In the genomic region with DNA sequence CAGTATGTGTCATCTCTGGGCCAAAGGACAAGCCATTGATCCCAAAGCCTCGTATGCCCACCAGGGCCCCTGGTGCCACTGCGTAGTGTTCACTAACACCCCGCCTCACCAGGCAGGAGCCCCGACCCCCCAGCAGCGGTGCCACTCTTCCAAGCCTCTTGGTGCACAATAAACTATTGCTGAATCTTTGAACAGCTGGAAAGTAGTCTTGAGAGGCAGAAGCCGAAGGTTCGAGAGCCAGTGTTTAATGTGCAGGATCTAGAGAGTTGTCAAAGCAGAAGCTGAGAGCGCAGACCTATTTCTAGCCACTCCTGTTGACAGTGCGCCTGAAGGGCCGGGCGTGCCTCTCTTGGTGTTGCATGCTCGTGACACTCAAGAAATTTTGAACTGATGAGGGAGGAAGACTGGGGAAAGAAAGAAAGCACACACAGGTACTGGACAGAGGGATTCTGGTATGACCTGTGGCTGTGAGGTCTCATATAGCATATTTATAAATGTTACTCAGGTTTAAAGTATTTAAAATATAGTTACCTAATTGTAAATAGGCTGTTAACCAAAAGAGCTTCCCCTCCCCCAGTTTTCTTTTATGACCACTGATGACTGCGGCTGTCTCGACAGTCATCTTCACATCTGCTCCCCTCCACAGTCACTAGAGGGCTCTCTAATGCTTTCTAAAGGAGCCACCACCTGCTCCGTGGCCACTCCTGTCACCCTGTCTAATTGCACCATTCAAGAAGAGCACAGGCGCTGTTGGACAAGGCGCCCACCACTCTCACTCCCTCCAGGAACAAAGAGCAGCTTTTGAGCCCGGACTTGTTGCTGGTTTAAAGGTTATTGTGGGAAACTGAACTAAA, we compare ENCODE assay signal across 8 mouse cellular contexts. TPM values are rescaled to one million over a fixed set of nuclear protein-coding genes. Genes with fewer than 3 reads are reported as not detected.
DNase-seq lines count a peak whose midpoint lies in the region; ATAC-seq and TF ChIP-seq lines count a peak whose summit lies in the region.

No protein-coding gene starts in this region.

- TF ChIP-seq POLR2A in embryonic fibroblast, embryonic 13.5 days (IDR thresholded peaks at IDR 0.05; ENCODE audit: low read depth, low read length), result no peak
- no peak for TF ChIP-seq POLR2A in liver, adult 2 months (IDR thresholded peaks at IDR 0.05; ENCODE audit: extremely low read depth, insufficient read depth, low read length)

- no peak overlapping the region for H3K9ac ChIP-seq in intestine, embryonic 15.5 days
- no peak overlapping the region for H3K9ac ChIP-seq in liver, adult 2 months (ENCODE audit: low read depth, low read length)
- no peak overlapping the region for H3K9ac ChIP-seq in midbrain, embryonic 16.5 days (ENCODE audit: low read depth, low read length)

- 55% methylated on average over 18 of the region's 18 CpGs for WGBS in intestine, embryonic 15.5 days
- 65% methylated on average over 18 of the region's 18 CpGs for WGBS in liver, adult 2 months
- 54% methylated on average over 18 of the region's 18 CpGs for WGBS in midbrain, embryonic 16.5 days

- no peak overlapping the region for H3K4me2 ChIP-seq in intestine, embryonic 15.5 days (replicated peaks)
- no peak overlapping the region for H3K4me2 ChIP-seq in midbrain, embryonic 16.5 days (ENCODE audit: low read length)

- no peaks in the 10 kb centered on the region for H3K79me2 ChIP-seq in liver, adult 2 months (ENCODE audit: control insufficient read depth, insufficient read depth, low read length)

- H3K27me3 ChIP-seq in intestine, embryonic 15.5 days (replicated peaks), result no peaks in the 10 kb centered on the region
- H3K27me3 ChIP-seq in liver, adult 2 months (ENCODE audit: control insufficient read depth, insufficient read depth, low read length), result no peaks in the 10 kb centered on the region
- H3K27me3 ChIP-seq in midbrain, embryonic 16.5 days (ENCODE audit: control insufficient read depth, insufficient read depth, low read depth, low read length), result no peaks in the 10 kb centered on the region

- ATAC-seq in intestine, embryonic 15.5 days, result peak; percentile 82
- peak; percentile 72; the same call in 1 of the 2 replicates for ATAC-seq in midbrain, embryonic 16.5 days

- H3K4me3 ChIP-seq in embryonic fibroblast, embryonic 13.5 days (ENCODE audit: insufficient read depth, low read length), result no peak overlapping the region
- no peak overlapping the region for H3K4me3 ChIP-seq in intestine, embryonic 15.5 days (replicated peaks)
- H3K4me3 ChIP-seq in liver, adult 2 months (ENCODE audit: insufficient read depth, low read depth, low read length), result no peak overlapping the region
- no peak overlapping the region for H3K4me3 ChIP-seq in midbrain, embryonic 16.5 days (ENCODE audit: low read depth, low read length)

- DNase-seq in gastrocnemius, postnatal 25 days, result peak; percentile 31
- no peak for DNase-seq in gastrocnemius, postnatal 4 days (ENCODE audit: low spot score in 2 of 2)
- peak; percentile 37 for DNase-seq in adrenal gland, postnatal 25 days
- DNase-seq in liver, adult 2 months (ENCODE audit: extremely low read depth, low read depth, low spot score), result peak; percentile 66
- peak; percentile 72 for DNase-seq in thymus, postnatal 0 days (ENCODE audit: low spot score)

- H3K9me3 ChIP-seq in intestine, embryonic 15.5 days, result no peaks in the 10 kb centered on the region
- H3K9me3 ChIP-seq in midbrain, embryonic 16.5 days (replicated peaks; ENCODE audit: control insufficient read depth, low read length, poor library complexity, severe bottlenecking), result no peaks in the 10 kb centered on the region

- H3K36me3 ChIP-seq in intestine, embryonic 15.5 days, result peaks cover 25% of the 10 kb centered on the region
- peaks cover 22% of the 10 kb centered on the region; the same call in 1 of the 2 replicates for H3K36me3 ChIP-seq in liver, adult 2 months (ENCODE audit: control insufficient read depth, insufficient read depth, low read length)
- H3K36me3 ChIP-seq in midbrain, embryonic 16.5 days (ENCODE audit: control insufficient read depth, insufficient read depth, low read length), result peaks cover 22% of the 10 kb centered on the region

- H3K4me1 ChIP-seq in embryonic fibroblast, embryonic 13.5 days (ENCODE audit: control insufficient read depth, insufficient read depth, low read length), result peaks cover 6% of the 10 kb centered on the region
- peaks cover 10% of the 10 kb centered on the region for H3K4me1 ChIP-seq in intestine, embryonic 15.5 days (replicated peaks)
- peaks cover 11% of the 10 kb centered on the region for H3K4me1 ChIP-seq in liver, adult 2 months (ENCODE audit: control insufficient read depth, insufficient read depth, low read length)
- peaks cover 22% of the 10 kb centered on the region for H3K4me1 ChIP-seq in midbrain, embryonic 16.5 days (ENCODE audit: control insufficient read depth, insufficient read depth, low read length)

- no peak overlapping the region for H3K27ac ChIP-seq in embryonic fibroblast, embryonic 13.5 days (ENCODE audit: insufficient read depth, low read length)
- H3K27ac ChIP-seq in intestine, embryonic 15.5 days, result no peak overlapping the region
- H3K27ac ChIP-seq in liver, adult 2 months (replicated peaks; ENCODE audit: insufficient read depth, low read depth, low read length), result no peak overlapping the region
- no peak overlapping the region for H3K27ac ChIP-seq in midbrain, embryonic 16.5 days (ENCODE audit: low read length)

- peak; percentile 37; the same call in 1 of the 2 replicates for TF ChIP-seq CTCF in embryonic fibroblast, embryonic 13.5 days (IDR thresholded peaks at IDR 0.05; ENCODE audit: borderline replicate concordance, insufficient read depth, low read length)
- TF ChIP-seq CTCF in liver, adult 2 months (IDR thresholded peaks at IDR 0.05; ENCODE audit: low read depth, low read length), result peak; percentile 75

RNA-seq across cellular contexts. Expression of gene Ankrd40, which starts 12.2 kb away (rescaled TPM):
- 100 to 1,000 TPM; 191 to 205 TPM for total RNA-seq in gastrocnemius, postnatal 25 days (2021)
- 100 to 1,000 TPM; 127 to 137 TPM for total RNA-seq in gastrocnemius, postnatal 4 days (2021)
- total RNA-seq in adrenal gland, postnatal 25 days (2021), result 154 and 158 TPM in 2 replicates
- 79.0 and 83.8 TPM in 2 replicates for polyA plus RNA-seq in embryonic fibroblast, embryonic 13.5 days (2011; ENCODE audit: insufficient read length, low read depth, missing spikeins)
- 22.0 and 23.0 TPM in 2 replicates for polyA plus RNA-seq in intestine, embryonic 15.5 days (2015; fragmentation: Nextera tagmentation; extraction: Ambion mirVana)
- 28.0 and 30.0 TPM in 2 replicates for total RNA-seq in liver, adult 2 months (2014; rRNA removed)
- polyA plus RNA-seq in liver, adult 2 months (2012; rRNA removed), result 47.6 and 56.5 TPM in 2 replicates
- 8.5 and 10.2 TPM in 2 replicates for polyA plus RNA-seq in midbrain, embryonic 16.5 days (2015; fragmentation: Nextera tagmentation; extraction: Ambion mirVana)
- polyA plus RNA-seq in thymus, postnatal 0 days (2015; fragmentation: Nextera tagmentation; extraction: Ambion mirVana), result 16.2 and 20.0 TPM in 2 replicates

RNA-seq across cellular contexts. Expression of gene Luc7l3, which starts 18.2 kb away (rescaled TPM):
- 10 to 100 TPM; 33.9 to 36.3 TPM for total RNA-seq in gastrocnemius, postnatal 25 days (2021)
- 10 to 100 TPM; 62.7 to 73.3 TPM for total RNA-seq in gastrocnemius, postnatal 4 days (2021)
- 97.2 and 105 TPM in 2 replicates for total RNA-seq in adrenal gland, postnatal 25 days (2021)
- 75.7 and 88.2 TPM in 2 replicates for polyA plus RNA-seq in embryonic fibroblast, embryonic 13.5 days (2011; ENCODE audit: insufficient read length, low read depth, missing spikeins)
- polyA plus RNA-seq in intestine, embryonic 15.5 days (2015; fragmentation: Nextera tagmentation; extraction: Ambion mirVana), result 85.9 and 103 TPM in 2 replicates
- 17.9 and 20.1 TPM in 2 replicates for total RNA-seq in liver, adult 2 months (2014; rRNA removed)
- 2.5 and 4.6 TPM in 2 replicates for polyA plus RNA-seq in liver, adult 2 months (2012; rRNA removed)
- 142 and 159 TPM in 2 replicates for polyA plus RNA-seq in midbrain, embryonic 16.5 days (2015; fragmentation: Nextera tagmentation; extraction: Ambion mirVana)
- 124 and 132 TPM in 2 replicates for polyA plus RNA-seq in thymus, postnatal 0 days (2015; fragmentation: Nextera tagmentation; extraction: Ambion mirVana)

RNA-seq across cellular contexts. Expression of gene Abcc3, which starts 52.8 kb away (rescaled TPM):
- total RNA-seq in gastrocnemius, postnatal 25 days (2021), result under 1 TPM; 0.90 to 0.94 TPM
- total RNA-seq in gastrocnemius, postnatal 4 days (2021), result 1 to 10 TPM; 2.0 to 2.4 TPM
- total RNA-seq in adrenal gland, postnatal 25 days (2021), result 4.5 and 5.1 TPM in 2 replicates
- 1.9 and 3.0 TPM in 2 replicates for polyA plus RNA-seq in embryonic fibroblast, embryonic 13.5 days (2011; ENCODE audit: insufficient read length, low read depth, missing spikeins)
- polyA plus RNA-seq in intestine, embryonic 15.5 days (2015; fragmentation: Nextera tagmentation; extraction: Ambion mirVana), result 1.5 and 2.6 TPM in 2 replicates
- 180 and 280 TPM in 2 replicates for total RNA-seq in liver, adult 2 months (2014; rRNA removed)
- 251 and 292 TPM in 2 replicates for polyA plus RNA-seq in liver, adult 2 months (2012; rRNA removed)
- polyA plus RNA-seq in midbrain, embryonic 16.5 days (2015; fragmentation: Nextera tagmentation; extraction: Ambion mirVana), result 0.57 and 0.92 TPM in 2 replicates
- polyA plus RNA-seq in thymus, postnatal 0 days (2015; fragmentation: Nextera tagmentation; extraction: Ambion mirVana), result 2.6 and 2.8 TPM in 2 replicates

RNA-seq across cellular contexts. Expression of gene Gm21885, which starts 58.3 kb away (rescaled TPM):
- total RNA-seq in gastrocnemius, postnatal 25 days (2021), result not detected
- total RNA-seq in gastrocnemius, postnatal 4 days (2021), result not detected
- not detected in 2 replicates for total RNA-seq in adrenal gland, postnatal 25 days (2021)
- polyA plus RNA-seq in embryonic fibroblast, embryonic 13.5 days (2011; ENCODE audit: insufficient read length, low read depth, missing spikeins), result not detected in 2 replicates
- polyA plus RNA-seq in intestine, embryonic 15.5 days (2015; fragmentation: Nextera tagmentation; extraction: Ambion mirVana), result 44.6 and 53.2 TPM in 2 replicates
- total RNA-seq in liver, adult 2 months (2014; rRNA removed), result 0.67 TPM in 1 of 2 replicates, not detected in the other
- polyA plus RNA-seq in liver, adult 2 months (2012; rRNA removed), result 0.16 and 0.49 TPM in 2 replicates
- 0.95 TPM in 1 of 2 replicates, not detected in the other for polyA plus RNA-seq in midbrain, embryonic 16.5 days (2015; fragmentation: Nextera tagmentation; extraction: Ambion mirVana)
- polyA plus RNA-seq in thymus, postnatal 0 days (2015; fragmentation: Nextera tagmentation; extraction: Ambion mirVana), result not detected in 2 replicates

Comparison
In these comparisons a context has a peak if more than half of its experiments do, and no peak if none do; other contexts are left out.
1. DNase-seq: peak in gastrocnemius, postnatal 25 days (single experiment), adrenal gland, postnatal 25 days (single experiment), liver, adult 2 months (single experiment) and thymus, postnatal 0 days (single experiment); none in gastrocnemius, postnatal 4 days (0 of 2).
2. RNA of gene Luc7l3, which starts 18.2 kb away (polyA plus RNA-seq): 142 to 159 TPM in midbrain, embryonic 16.5 days, 124 to 132 TPM in thymus, postnatal 0 days, 85.9 to 103 TPM in intestine, embryonic 15.5 days and 75.7 to 88.2 TPM in embryonic fibroblast, embryonic 13.5 days; 2.5 to 4.6 TPM in liver, adult 2 months; every median in the first group is over 10 times any median in the second.
3. RNA of gene Abcc3, which starts 52.8 kb away (polyA plus RNA-seq): 251 to 292 TPM in liver, adult 2 months; 2.6 to 2.8 TPM in thymus, postnatal 0 days, 1.9 to 3.0 TPM in embryonic fibroblast, embryonic 13.5 days, 1.5 to 2.6 TPM in intestine, embryonic 15.5 days and 0.57 to 0.92 TPM in midbrain, embryonic 16.5 days; every median in the first group is over 10 times any median in the second.